Mouse (Mus musculus) cortical plate, adult 2 months (tissue): ENCODE measurements around the gene Galnt2.

Experiments
- CTCF ChIP-seq: fragments of 200-500 bp; IDR thresholded peaks from 2 replicates; pipeline ENCODE4 v1.5.1; 2011; ENCODE audit warnings: mild to moderate bottlenecking, control low read depth, low read length; ENCODE audit not compliant: insufficient read depth; ENCODE audit errors: extremely low read depth
- POLR2A ChIP-seq: fragments of 200-500 bp; IDR thresholded peaks from 2 replicates; pipeline ENCODE4 v1.6.1; 2011; ENCODE audit warnings: mild to moderate bottlenecking, low read length, control low read depth; ENCODE audit not compliant: insufficient read depth; ENCODE audit errors: extremely low read depth

DNA sequence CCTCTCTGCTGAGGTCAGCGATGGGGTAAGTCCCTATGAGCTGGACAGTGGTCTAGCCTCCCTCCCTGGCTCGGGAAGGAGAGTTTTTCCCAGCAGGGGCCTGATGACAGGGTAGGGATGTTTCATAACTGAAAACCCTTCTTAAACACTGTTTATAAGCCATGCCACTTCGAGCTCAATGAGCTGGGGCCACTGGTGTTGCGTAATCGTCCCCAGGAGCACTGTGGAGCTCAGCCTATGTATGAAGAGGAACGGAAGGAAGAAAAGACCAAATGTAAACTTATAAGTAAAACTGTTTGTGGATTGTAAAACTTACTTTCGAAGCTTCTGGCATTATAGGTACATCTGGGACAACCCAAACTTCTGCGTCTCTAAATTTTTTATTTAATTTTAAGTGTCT lies 29.5 kb upstream of the Galnt2 start:
- TF ChIP-seq POLR2A (no peak), CTCF (no peak)
